Mouse (Mus musculus): ENCODE data around the gene Mavs. TPM values are rescaled to one million over a fixed set of nuclear protein-coding genes. Genes with fewer than 3 reads are reported as not detected.

Mavs gene
- 11.6 and 12.6 TPM in 2 replicates for polyA plus RNA-seq (2012; rRNA removed)

DNA sequence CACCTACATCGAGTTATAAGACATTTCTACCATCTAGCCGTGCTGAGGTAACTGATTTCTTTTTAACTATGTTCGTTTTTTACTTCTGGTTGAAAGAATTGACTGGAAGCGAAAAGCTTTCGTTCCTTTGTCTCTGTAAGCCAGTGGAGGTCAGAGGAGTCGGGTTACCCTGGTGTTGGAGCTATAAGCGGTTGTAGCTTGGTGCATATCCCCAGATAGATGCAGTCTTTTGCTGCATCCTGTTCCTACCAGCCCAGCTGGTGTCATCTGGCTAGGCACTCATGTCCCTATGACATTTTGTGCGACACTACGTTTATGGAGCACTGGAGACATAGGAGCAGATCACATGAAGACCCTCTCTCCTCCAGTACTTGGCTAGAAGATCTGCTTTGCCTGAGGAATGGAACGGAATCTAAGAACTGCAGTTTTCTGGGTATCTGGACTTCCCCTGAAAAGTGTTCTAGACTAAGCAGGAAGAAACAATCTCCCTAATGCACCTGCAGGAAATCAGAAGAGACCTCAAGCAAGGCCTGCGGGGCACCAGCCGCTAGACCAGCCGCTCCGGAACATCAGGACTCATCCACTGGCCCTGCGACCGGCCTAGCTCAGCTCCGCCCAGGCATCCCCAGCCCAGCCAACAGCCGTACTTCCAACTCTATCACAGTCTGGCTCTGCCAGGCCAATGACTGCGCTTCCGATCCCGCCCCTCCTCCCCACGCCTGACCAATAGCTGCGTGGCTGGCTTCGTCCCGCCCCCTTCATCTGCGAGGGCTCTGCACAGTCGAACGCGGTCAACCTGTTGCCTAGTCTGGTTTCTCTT, at the start of gene Mavs:
Gene Mavs (plus strand): TSS at position 757 of the 820 bp plus-strand sequence.
- TF ChIP-seq POLR2A (IDR thresholded peaks at IDR 0.05; ENCODE audit: borderline replicate concordance, insufficient read depth, low read length): peak; percentile 73; the same call in 1 of the 2 replicates
- TF ChIP-seq CTCF (IDR thresholded peaks at IDR 0.05; ENCODE audit: borderline replicate concordance, insufficient read depth, low read depth, low read length): no peak
- 12% methylated on average over 29 of the region's 29 CpGs for WGBS
- no peak within 1 kb of the TSS for H3K27ac ChIP-seq (ENCODE audit: insufficient read depth, low read length)
- peak; percentile 92 to 95 for DNase-seq
- H3K4me1 ChIP-seq (ENCODE audit: control insufficient read depth, insufficient read depth, low read length): peaks cover 3% of the 10 kb centered on the region; the same call in 1 of the 2 replicates
- no peaks in the 10 kb centered on the region for H3K27me3 ChIP-seq (ENCODE audit: control insufficient read depth, insufficient read depth, low read length)
- H3K4me3 ChIP-seq (replicated peaks; ENCODE audit: insufficient read depth, low read depth, low read length): peak within 1 kb of the TSS; percentile 67

DNA sequence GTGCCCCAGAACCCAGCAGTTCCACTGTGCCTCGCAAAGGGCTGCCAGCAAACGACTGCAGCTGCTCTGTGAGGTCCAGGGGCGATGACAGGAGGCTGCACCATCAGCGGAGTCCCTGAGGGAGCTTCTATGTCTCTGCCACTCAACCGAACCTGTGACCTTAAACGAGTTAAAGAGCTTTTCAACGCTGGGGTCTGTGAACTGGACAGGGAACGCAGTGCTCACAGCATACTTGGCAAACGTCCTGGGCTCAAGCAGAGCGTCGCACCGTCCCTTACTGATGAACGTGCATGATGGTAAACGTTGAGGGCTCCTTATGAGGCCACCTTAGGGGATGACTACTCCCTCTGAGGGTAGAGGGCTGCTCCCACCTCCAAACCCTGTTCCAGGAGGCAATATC, 47.5 kb upstream of the Mavs start:
- 1% methylated on average over 14 of the region's 14 CpGs for WGBS

DNA sequence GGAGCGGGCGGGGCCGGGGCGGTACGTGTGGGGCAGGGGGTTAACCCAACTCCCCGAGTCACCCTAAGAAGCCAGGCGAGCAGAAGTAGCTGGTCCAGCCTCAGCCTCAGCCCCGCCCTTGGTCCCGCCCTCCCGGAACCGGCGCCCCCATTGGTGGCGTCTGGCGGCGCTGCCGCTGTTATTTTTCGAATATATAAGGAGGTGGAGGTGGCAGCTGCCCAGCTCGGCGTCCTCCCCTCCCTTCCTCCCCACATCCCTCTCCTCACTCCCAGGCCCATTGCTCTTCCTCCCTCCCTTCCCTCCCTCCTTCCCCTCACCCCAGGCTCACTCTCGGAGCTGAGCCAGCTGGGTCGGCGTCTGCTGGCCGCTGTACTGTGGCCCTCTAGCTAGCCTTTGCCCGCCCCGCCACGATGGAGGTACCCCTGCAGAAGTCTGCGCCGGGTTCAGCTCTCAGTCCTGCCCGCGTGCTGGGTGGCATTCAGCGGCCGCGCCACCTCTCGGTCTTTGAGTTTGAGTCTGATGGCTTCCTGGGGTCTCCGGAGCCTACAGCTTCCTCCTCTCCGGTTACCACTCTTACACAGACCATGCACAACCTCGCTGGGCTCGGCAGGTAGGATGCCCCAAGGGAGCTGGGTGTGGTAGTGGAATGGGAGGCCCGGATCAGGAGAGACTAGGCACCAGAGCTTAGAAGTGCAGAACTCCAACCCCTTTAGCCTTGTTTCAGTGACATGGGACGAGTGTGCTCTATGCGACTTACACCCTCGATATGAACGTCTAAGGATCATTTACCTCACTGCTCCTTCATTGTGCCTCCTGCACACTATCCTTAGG, 46.9 kb upstream of the Mavs start, which contains the start of the genes Cdc25b and Spef1:
Gene Cdc25b (plus strand): TSS at position 179 of the 831 bp plus-strand sequence.
Gene Spef1 (minus strand): TSS at position 512 of the 831 bp plus-strand sequence.
- Histone ChIP-seq H3K4me1 (ENCODE audit: control insufficient read depth, insufficient read depth, low read length) (peaks cover 6% of the 10 kb centered on the region; the same call in 1 of the 2 replicates), H3K27ac (ENCODE audit: insufficient read depth, low read length) (peak within 1 kb of the TSS; percentile 52), H3K27me3 (ENCODE audit: control insufficient read depth, insufficient read depth, low read length) (no peaks in the 10 kb centered on the region), H3K4me3 (replicated peaks; ENCODE audit: insufficient read depth, low read depth, low read length) (peak within 1 kb of the TSS; percentile 92)
- TF ChIP-seq CTCF (IDR thresholded peaks at IDR 0.05; ENCODE audit: borderline replicate concordance, insufficient read depth, low read depth, low read length) (no peak), POLR2A (IDR thresholded peaks at IDR 0.05; ENCODE audit: borderline replicate concordance, insufficient read depth, low read length) (peak; percentile 41; the same call in 1 of the 2 replicates)
- DNase-seq: peak; percentile 86
- whole genome bisulfite sequencing: 1% methylated on average over 43 of the region's 43 CpGs

More for the DNA sequence above, 47.5 kb upstream of the Mavs start:
- Histone ChIP-seq H3K4me1 (ENCODE audit: control insufficient read depth, insufficient read depth, low read length) (peaks cover 6% of the 10 kb centered on the region; the same call in 1 of the 2 replicates), H3K27ac (ENCODE audit: insufficient read depth, low read length) (peak overlapping the region; percentile 38; the same call in 1 of the 2 replicates), H3K4me3 (replicated peaks; ENCODE audit: insufficient read depth, low read depth, low read length) (peak overlapping the region; percentile 92), H3K27me3 (ENCODE audit: control insufficient read depth, insufficient read depth, low read length) (no peaks in the 10 kb centered on the region)
- no peak for DNase-seq
- TF ChIP-seq CTCF (IDR thresholded peaks at IDR 0.05; ENCODE audit: borderline replicate concordance, insufficient read depth, low read depth, low read length): no peak
- TF ChIP-seq POLR2A (IDR thresholded peaks at IDR 0.05; ENCODE audit: borderline replicate concordance, insufficient read depth, low read length): no peak

DNA sequence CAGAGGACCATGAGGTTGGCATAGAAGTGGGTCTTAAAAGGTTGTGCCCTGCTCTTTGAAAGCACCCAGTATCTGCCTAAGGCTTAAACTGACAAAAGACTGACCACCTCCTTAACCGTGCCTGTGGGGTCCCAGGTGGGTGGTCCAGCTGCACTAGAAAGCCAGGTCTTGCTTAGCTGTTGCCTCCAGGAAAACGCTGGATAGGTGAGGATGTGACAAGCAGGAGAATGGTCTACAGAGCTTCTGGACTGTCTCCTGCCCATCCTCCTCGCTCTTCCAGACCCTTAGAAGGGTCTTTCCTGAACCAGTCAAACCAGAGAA, 46.3 kb upstream of the Mavs start:
- no peak for DNase-seq
- WGBS: 41% methylated on average over 3 of the region's 3 CpGs
- Histone ChIP-seq H3K4me1 (ENCODE audit: control insufficient read depth, insufficient read depth, low read length) (peaks cover 6% of the 10 kb centered on the region; the same call in 1 of the 2 replicates), H3K27me3 (ENCODE audit: control insufficient read depth, insufficient read depth, low read length) (no peaks in the 10 kb centered on the region), H3K4me3 (replicated peaks; ENCODE audit: insufficient read depth, low read depth, low read length) (peak overlapping the region; percentile 92), H3K27ac (ENCODE audit: insufficient read depth, low read length) (no peak overlapping the region)
- TF ChIP-seq CTCF (IDR thresholded peaks at IDR 0.05; ENCODE audit: borderline replicate concordance, insufficient read depth, low read depth, low read length) (no peak), POLR2A (IDR thresholded peaks at IDR 0.05; ENCODE audit: borderline replicate concordance, insufficient read depth, low read length) (no peak)

DNA sequence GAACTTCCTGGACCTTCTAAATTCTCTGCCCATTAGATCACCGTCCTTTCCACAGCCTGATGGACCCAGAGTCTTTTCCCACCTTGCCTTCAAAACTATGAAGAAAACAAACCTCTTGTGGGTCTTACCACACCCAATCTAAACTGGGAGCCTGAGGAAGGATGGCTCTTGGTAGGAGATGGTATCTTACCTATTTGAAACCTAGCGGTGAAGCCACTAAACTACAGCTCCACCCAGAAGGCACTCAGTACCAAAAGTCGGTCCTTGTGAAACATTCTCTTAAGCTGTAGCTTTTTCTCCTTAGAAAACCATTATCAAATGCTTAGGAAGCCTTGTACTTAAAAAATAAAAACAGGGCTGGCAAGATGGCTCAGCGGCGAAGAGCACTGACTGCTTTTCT, 45.6 kb upstream of the Mavs start:
- Histone ChIP-seq H3K4me3 (replicated peaks; ENCODE audit: insufficient read depth, low read depth, low read length) (no peak overlapping the region), H3K4me1 (ENCODE audit: control insufficient read depth, insufficient read depth, low read length) (peaks cover 6% of the 10 kb centered on the region; the same call in 1 of the 2 replicates), H3K27me3 (ENCODE audit: control insufficient read depth, insufficient read depth, low read length) (no peaks in the 10 kb centered on the region), H3K27ac (ENCODE audit: insufficient read depth, low read length) (no peak overlapping the region)
- no peak for DNase-seq
- TF ChIP-seq CTCF (IDR thresholded peaks at IDR 0.05; ENCODE audit: borderline replicate concordance, insufficient read depth, low read depth, low read length): no peak
- TF ChIP-seq POLR2A (IDR thresholded peaks at IDR 0.05; ENCODE audit: borderline replicate concordance, insufficient read depth, low read length): no peak
- WGBS: 93% methylated on average over 5 of the region's 5 CpGs

DNA sequence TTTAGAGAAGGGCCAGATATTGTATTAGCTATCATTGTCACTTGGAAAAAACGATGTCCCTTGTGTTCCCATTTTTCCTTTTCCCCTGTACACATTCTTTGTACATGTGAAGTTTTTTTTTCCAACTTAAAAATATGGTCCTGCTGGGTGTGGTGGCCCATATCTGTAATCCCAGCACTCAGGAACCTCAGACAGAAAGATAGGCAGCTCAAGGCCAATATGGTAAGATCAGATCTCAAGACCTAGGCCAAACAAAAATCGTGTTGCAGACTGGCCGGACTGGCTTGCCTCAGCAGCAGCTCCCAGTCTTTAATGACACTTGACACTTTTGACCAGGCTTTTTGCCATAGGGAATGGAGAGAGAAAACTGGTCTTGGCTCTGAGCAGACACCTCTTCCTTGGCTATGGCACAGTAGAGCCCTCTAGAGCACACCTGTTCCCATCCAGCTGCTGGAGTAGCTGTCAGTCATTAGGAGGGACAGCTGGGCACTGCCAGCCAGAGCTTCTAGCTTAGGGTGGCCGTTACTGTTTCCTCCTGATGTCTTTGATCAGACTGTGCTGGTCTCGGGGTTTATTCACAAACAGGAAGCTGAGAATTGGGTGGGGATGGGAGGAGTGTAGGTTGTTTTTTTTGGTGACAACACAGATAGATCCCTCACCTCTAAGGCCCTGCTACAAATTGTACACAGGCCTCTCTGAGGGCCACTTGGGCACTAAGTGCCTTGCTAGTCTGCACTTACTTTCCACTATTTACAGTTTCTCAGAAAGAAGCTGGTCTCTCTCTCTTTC, 44.1 kb upstream of the Mavs start:
- Histone ChIP-seq H3K27ac (ENCODE audit: insufficient read depth, low read length) (no peak overlapping the region), H3K4me3 (replicated peaks; ENCODE audit: insufficient read depth, low read depth, low read length) (no peak overlapping the region), H3K27me3 (ENCODE audit: control insufficient read depth, insufficient read depth, low read length) (no peaks in the 10 kb centered on the region), H3K4me1 (ENCODE audit: control insufficient read depth, insufficient read depth, low read length) (peaks cover 6% of the 10 kb centered on the region; the same call in 1 of the 2 replicates)
- no peak for TF ChIP-seq POLR2A (IDR thresholded peaks at IDR 0.05; ENCODE audit: borderline replicate concordance, insufficient read depth, low read length)
- TF ChIP-seq CTCF (IDR thresholded peaks at IDR 0.05; ENCODE audit: borderline replicate concordance, insufficient read depth, low read depth, low read length): no peak
- 50% methylated on average over 5 of the region's 5 CpGs for WGBS
- DNase-seq: no peak

Data from cerebellum, adult 2 months (tissue).